Mouse (Mus musculus) embryonic fibroblast, embryonic 13.5 days (primary cell): ENCODE data around the gene Glcci1.

Source experiments
- CTCF ChIP-seq: IDR thresholded peaks from 2 replicates; pipeline ENCODE4 v1.5.1; 2011; ENCODE audit warnings: mild to moderate bottlenecking, control low read depth, low read length, moderate library complexity, borderline replicate concordance; ENCODE audit not compliant: insufficient read depth
- POLR2A ChIP-seq: IDR thresholded peaks from 2 replicates; pipeline ENCODE4 v1.6.1; 2011; ENCODE audit warnings: low read depth, mild to moderate bottlenecking, control low read depth, low read length, moderate library complexity

DNA sequence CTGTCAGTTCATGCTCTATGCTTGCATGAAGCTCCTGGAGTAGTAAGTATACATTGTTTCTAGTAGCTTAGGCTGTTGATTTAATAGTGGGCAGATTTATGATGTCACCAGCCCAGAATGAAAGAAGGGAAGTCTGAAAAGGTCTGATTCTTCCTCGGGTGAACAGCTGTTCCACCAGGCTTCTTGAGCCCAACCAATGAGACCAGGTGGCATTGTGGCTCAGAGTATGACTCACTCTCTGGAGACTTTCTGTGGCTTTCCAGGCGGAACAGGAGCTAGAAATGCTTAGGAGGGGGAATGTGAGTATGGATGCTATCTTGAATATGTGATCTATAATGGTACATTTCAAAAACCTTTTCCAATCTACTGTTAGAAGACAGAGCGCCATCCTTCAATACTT lies 113.6 kb downstream of the Glcci1 start:
- no peak for TF ChIP-seq CTCF
- no peak for TF ChIP-seq POLR2A
